Mouse (Mus musculus) right cerebral cortex, postnatal 14 days (tissue): ENCODE measurements around the gene Kctd11.
"Not testable (repeated sequence)": the region's sequence is repeated elsewhere in the genome, so short reads cannot be mapped to it uniquely, and the experiment has no call there.

Experiments
- DNase-seq: peaks from one replicate; pipeline ENCODE4 v3.0.0; 2022

The Kctd11 gene

GRCm38 (mm10) chr11:69878952-69879351 lies 2.3 kb downstream of the Kctd11 start:
- DNase-seq: no peak

GRCm38 (mm10) chr11:69878399-69878798 lies 2.8 kb downstream of the Kctd11 start:
- DNase-seq: no peak

- DNase-seq: no peak
These were observed 3.3 kb downstream of the Kctd11 start, which contains the start of gene Tmem95 for GRCm38 (mm10) chr11:69877878-69878277. Gene Tmem95, minus strand, starts transcription at chr11:69878018.

GRCm38 (mm10) chr11:69876867-69877266 lies 4.3 kb downstream of the Kctd11 start:
- peak; percentile 84 for DNase-seq

GRCm38 (mm10) chr11:69876186-69876585 lies 5.0 kb downstream of the Kctd11 start:
- DNase-seq: no peak

- no peak for DNase-seq
These were observed 8.8 kb downstream of the Kctd11 start for GRCm38 (mm10) chr11:69872451-69872850.

GRCm38 (mm10) chr11:69871822-69872221 lies 9.4 kb downstream of the Kctd11 start:
- no peak for DNase-seq

GRCm38 (mm10) chr11:69870289-69871069 lies 10.7 kb downstream of the Kctd11 start:
- no peak for DNase-seq

- no peak for DNase-seq
These were observed 13.9 kb downstream of the Kctd11 start for GRCm38 (mm10) chr11:69867335-69867734.

- no peak for DNase-seq
These were observed 15.6 kb downstream of the Kctd11 start for GRCm38 (mm10) chr11:69865561-69865960.

GRCm38 (mm10) chr11:69864138-69864860 lies 16.9 kb downstream of the Kctd11 start:
- no peak for DNase-seq

- not testable (repeated sequence) for DNase-seq
These were observed 17.5 kb downstream of the Kctd11 start for GRCm38 (mm10) chr11:69863729-69864128.

GRCm38 (mm10) chr11:69858113-69858998 lies 22.9 kb downstream of the Kctd11 start, which contains the start of gene Tnk1:
Gene Tnk1, minus strand, starts transcription at chr11:69858730.
- DNase-seq: no peak

GRCm38 (mm10) chr11:69855347-69855746 lies 25.9 kb downstream of the Kctd11 start:
- no peak for DNase-seq

- DNase-seq: no peak
These were observed 26.5 kb downstream of the Kctd11 start for GRCm38 (mm10) chr11:69854680-69855079.

GRCm38 (mm10) chr11:69853994-69854393 lies 27.2 kb downstream of the Kctd11 start:
- no peak for DNase-seq

- DNase-seq: no peak
These were observed 30.5 kb downstream of the Kctd11 start for GRCm38 (mm10) chr11:69850754-69851153.

- no peak for DNase-seq
These were observed 31.3 kb downstream of the Kctd11 start for GRCm38 (mm10) chr11:69849884-69850283.

GRCm38 (mm10) chr11:69849128-69849527 lies 32.1 kb downstream of the Kctd11 start:
- DNase-seq: no peak

- DNase-seq: no peak
These were observed 33.2 kb downstream of the Kctd11 start for GRCm38 (mm10) chr11:69848021-69848420.

GRCm38 (mm10) chr11:69846738-69847688 lies 34.2 kb downstream of the Kctd11 start:
- no peak for DNase-seq

- DNase-seq: peak; percentile 81
These were observed 35.0 kb downstream of the Kctd11 start, which contains the start of gene Plscr3 for GRCm38 (mm10) chr11:69846198-69846680. Gene Plscr3, plus strand, starts transcription at chr11:69846376.
